Mouse (Mus musculus) small intestine, adult 2 months (tissue): ENCODE measurements around the gene Il17f. TPM values are rescaled to one million over a fixed set of nuclear protein-coding genes. Genes with fewer than 3 reads are reported as not detected.

Experiments
- H3K27ac ChIP-seq: fragments of 200-500 bp; 2 replicates; pipeline ENCODE4 v1.5.1; 2012; ENCODE audit warnings: low read depth, low read length, control low read depth, inconsistent platforms; ENCODE audit not compliant: insufficient read depth
- H3K27me3 ChIP-seq: fragments of 200-500 bp; 2 replicates; pipeline ENCODE4 v1.6.1; 2012; ENCODE audit warnings: mild to moderate bottlenecking, moderate library complexity, low read length, inconsistent platforms; ENCODE audit not compliant: control insufficient read depth, insufficient read depth
- H3K36me3 ChIP-seq: fragments of 200-500 bp; 2 replicates; pipeline ENCODE4 v1.6.1; 2012; ENCODE audit warnings: mild to moderate bottlenecking, low read length, control low read depth, inconsistent platforms; ENCODE audit not compliant: control insufficient read depth, insufficient read depth
- H3K4me1 ChIP-seq: fragments of 200-500 bp; 2 replicates; pipeline ENCODE4 v1.6.1; 2012; ENCODE audit warnings: low read length, inconsistent platforms, mixed read lengths; ENCODE audit not compliant: control insufficient read depth, insufficient read depth, insufficient read length
- H3K4me3 ChIP-seq: fragments of 200-500 bp; 2 replicates; pipeline ENCODE4 v1.5.1; 2012; ENCODE audit warnings: low read depth, mild to moderate bottlenecking, control low read depth, inconsistent platforms, low read length, moderate library complexity
- CTCF ChIP-seq: fragments of 200-500 bp; IDR thresholded peaks from 2 replicates; pipeline ENCODE4 v1.5.1; 2012; ENCODE audit warnings: low read depth, mild to moderate bottlenecking, control low read depth, inconsistent platforms, low read length, moderate library complexity, mixed read lengths; ENCODE audit not compliant: insufficient replicate concordance, insufficient read length; ENCODE audit errors: extremely low read depth
- POLR2A ChIP-seq: fragments of 200-500 bp; IDR thresholded peaks from 2 replicates; pipeline ENCODE4 v1.6.1; 2012; ENCODE audit warnings: low read depth, mild to moderate bottlenecking, control low read depth, inconsistent platforms, low read length, moderate library complexity
- WGBS: fragments of 180-500 bp; shearing (Covaris S2); methylation state at CpG from one replicate; pipeline ENCODE4 v1.1.7; 2018; 5-methylcytosine and 5-hydroxymethylcytosine counted together
- polyA plus RNA-seq: library from polyadenylated mRNA; depleted of rRNA; stranded (reverse); fragments of >200 nt; gene quantifications from 2 replicates; pipeline ENCODE4 v1.2.3, GENCODE M21; 2012; rRNA removed

Gene Il17f
- polyA plus RNA-seq, 1 experiment, result not detected

DNA sequence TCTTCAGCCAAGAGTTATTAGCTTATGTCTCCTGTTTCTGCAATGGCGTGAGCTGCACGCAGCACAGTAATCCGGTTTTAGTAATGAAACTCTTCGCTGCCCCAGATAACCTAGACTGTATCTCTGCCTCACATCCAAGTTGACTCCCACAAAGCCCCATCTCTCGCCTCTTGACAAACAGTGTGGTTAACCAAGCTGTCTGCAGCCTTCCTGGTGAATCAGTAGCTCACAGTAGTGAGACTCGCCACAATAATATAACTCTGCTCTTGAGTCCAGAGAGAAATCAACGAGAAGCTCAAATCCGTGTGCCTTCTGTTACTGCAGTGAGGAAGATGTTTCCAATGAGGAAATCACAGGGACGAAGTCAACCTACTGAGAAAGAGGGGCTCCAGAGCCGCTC lies 36.0 kb downstream of the Il17f start:
- H3K4me3 ChIP-seq, result no peak overlapping the region
- H3K36me3 ChIP-seq, result no peaks in the 10 kb centered on the region
- TF ChIP-seq POLR2A (no peak), CTCF (no peak)
- 68% methylated on average over 10 of the region's 10 CpGs for WGBS
- H3K4me1 ChIP-seq, result no peaks in the 10 kb centered on the region
- H3K27ac ChIP-seq, result no peak overlapping the region
- no peaks in the 10 kb centered on the region for H3K27me3 ChIP-seq

DNA sequence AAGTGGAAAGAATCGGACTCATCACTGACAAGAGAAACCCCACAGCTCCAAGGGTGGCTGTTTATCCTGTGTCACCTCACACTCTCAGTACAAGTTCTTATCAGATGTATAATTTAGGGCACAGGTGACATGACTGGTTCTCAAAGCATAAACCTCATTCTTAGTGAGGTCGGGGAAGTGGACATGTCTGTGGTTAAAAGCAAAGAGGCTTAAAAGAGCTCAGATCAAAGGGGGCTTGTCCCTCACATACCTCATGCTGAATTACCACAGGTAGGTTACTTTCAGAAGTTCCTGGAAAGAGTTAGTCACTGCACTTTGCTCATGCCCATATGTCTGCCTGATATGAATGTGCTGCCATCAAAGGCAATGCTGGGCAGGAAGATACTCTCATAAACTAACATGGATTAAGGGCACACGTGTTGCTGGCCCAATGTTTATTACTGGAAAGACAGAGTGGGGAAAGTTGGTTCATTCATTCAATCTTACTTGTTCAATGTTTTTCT lies 49.9 kb downstream of the Il17f start:
- H3K4me3 ChIP-seq, result no peak overlapping the region
- TF ChIP-seq CTCF, result no peak
- no peak for TF ChIP-seq POLR2A
- no peaks in the 10 kb centered on the region for H3K27me3 ChIP-seq
- no peak overlapping the region for H3K27ac ChIP-seq
- no peaks in the 10 kb centered on the region for H3K36me3 ChIP-seq
- no peaks in the 10 kb centered on the region for H3K4me1 ChIP-seq
- WGBS, result 44% methylated on average over 3 of the region's 3 CpGs

DNA sequence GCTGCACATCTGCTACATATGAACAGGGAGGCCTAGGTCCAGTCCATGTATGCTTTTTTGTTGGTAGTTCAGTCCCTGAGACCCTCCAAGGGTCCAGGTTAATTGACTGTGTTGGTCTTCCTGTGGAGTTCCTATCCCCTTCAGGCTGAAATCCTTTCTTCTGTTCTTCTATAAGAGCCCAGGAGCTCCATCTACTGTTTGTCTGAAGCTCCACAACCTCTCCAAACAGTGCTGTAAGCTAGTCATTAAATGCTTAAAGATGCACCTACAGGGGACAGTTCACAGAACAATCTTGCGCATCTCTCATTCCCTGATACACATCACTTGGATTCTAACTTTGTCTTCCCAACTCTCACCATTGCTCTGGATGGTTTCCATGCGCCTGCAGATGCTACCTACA lies 51.9 kb downstream of the Il17f start:
- Histone ChIP-seq H3K4me1 (no peaks in the 10 kb centered on the region), H3K4me3 (no peak overlapping the region), H3K27ac (no peak overlapping the region), H3K27me3 (no peaks in the 10 kb centered on the region), H3K36me3 (no peaks in the 10 kb centered on the region)
- TF ChIP-seq CTCF (no peak), POLR2A (no peak)
- WGBS, result 88% methylated on average over 2 of the region's 2 CpGs

DNA sequence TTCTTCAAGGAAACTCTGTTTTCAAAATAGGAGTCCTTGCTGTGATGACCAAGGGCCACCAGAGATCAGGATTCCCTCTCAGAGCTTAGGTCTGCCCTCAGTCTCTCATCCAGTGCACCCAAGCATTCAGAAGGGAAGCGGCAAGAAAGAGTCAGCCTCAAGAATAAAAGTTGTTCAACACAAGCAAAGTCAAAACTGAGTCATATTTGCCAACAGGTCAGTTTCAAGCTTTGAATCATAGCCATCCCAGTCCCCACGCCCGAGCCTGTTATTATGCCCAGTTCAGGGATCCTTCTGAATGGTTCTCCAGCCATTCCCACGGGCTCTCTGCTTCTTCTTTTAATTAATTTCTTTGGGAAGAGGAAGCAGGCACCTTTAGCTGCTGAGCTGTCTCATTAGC lies 53.8 kb downstream of the Il17f start:
- no peaks in the 10 kb centered on the region for H3K36me3 ChIP-seq
- TF ChIP-seq POLR2A, result no peak
- no peak for TF ChIP-seq CTCF
- 82% methylated on average over 4 of the region's 4 CpGs for WGBS
- no peak overlapping the region for H3K4me3 ChIP-seq
- H3K4me1 ChIP-seq, result no peaks in the 10 kb centered on the region
- H3K27me3 ChIP-seq, result no peaks in the 10 kb centered on the region
- H3K27ac ChIP-seq, result no peak overlapping the region

DNA sequence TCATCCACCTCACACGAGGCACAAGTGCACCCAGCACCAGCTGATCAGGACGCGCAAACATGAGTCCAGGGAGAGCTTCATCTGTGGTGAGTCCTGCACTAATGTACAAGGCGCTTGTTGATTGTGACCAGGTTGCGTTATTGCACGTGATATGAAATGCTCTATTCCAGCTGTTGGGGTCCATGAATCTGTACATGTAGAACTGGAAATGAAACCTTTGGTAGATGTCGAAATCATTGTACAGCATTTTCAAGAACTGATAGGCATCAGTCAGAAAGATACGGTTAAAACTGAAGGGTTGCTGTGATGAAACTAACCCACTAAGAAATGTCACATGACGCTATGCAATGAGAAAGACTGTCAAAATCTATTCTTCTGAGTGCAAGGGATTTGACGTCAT lies 59.5 kb downstream of the Il17f start, which contains the start of gene Il17a:
TSS of gene Il17a (plus strand) at position 3 of the 400 bp plus-strand sequence.
- Histone ChIP-seq H3K4me3 (no peak within 1 kb of the TSS), H3K27ac (no peak within 1 kb of the TSS), H3K4me1 (no peaks in the 10 kb centered on the region), H3K27me3 (no peaks in the 10 kb centered on the region), H3K36me3 (no peaks in the 10 kb centered on the region)
- 86% methylated on average over 10 of the region's 10 CpGs for WGBS
- no peak for TF ChIP-seq CTCF
- TF ChIP-seq POLR2A, result no peak

Other genes with a start within 250 kb of the Il17f start
- 0.03 and 0.11 TPM in 2 replicates for gene Pkhd1, start 172.6 kb downstream of the Il17f start, polyA plus RNA-seq
- gene Il17a, start 59.7 kb downstream of the Il17f start, polyA plus RNA-seq, result 0.16 and 0.63 TPM in 2 replicates
- 5.2 and 8.9 TPM in 2 replicates for gene Mcm3, start 29.7 kb upstream of the Il17f start, polyA plus RNA-seq
- 5.6 and 19.4 TPM in 2 replicates for gene Paqr8, start 100.0 kb upstream of the Il17f start, polyA plus RNA-seq
- 0.32 and 0.50 TPM in 2 replicates for gene Efhc1, start 161.0 kb upstream of the Il17f start, polyA plus RNA-seq